In genomic region chr13:29806871-29807270, GRCm38 (mm10) we compare ENCODE assay signal across 23 mouse cellular contexts. TPM values are rescaled to one million over a fixed set of nuclear protein-coding genes. Genes with fewer than 3 reads are reported as not detected.
DNase-seq lines count a peak whose midpoint lies in the region; ATAC-seq lines count a peak whose summit lies in the region.
"Had no signal": no experiment of that assay in that cellular context is flagged by ENCODE, and none has a peak within 500 bp of the region (broad histone marks: within the 10 kb centered on the region; RNA-seq: fewer than 3 reads in every experiment).

No protein-coding gene starts in this region.

- no peak overlapping the region for H3K4me3 ChIP-seq in forebrain, embryonic 14.5 days (ENCODE audit: low read depth, low read length)
- no peak overlapping the region for H3K4me3 ChIP-seq in forebrain, embryonic 12.5 days (replicated peaks)
- H3K4me3 ChIP-seq: embryonic facial prominence, embryonic 12.5 days; erythroblast, embryonic 14.5 days; hindbrain, embryonic 12.5 days; left cerebral cortex, adult 2 months; liver, embryonic 13.5 days had no signal

- no peak for ATAC-seq in forebrain, embryonic 14.5 days
- no peak for ATAC-seq in forebrain, embryonic 12.5 days (ENCODE audit: low FRiP score)
- ATAC-seq: forebrain, embryonic 16.5 days had no signal

- DNase-seq in forebrain, embryonic 14.5 days (ENCODE audit: low spot score), result peak; percentile 47
- DNase-seq in cerebellum, adult 11 months, result peak; percentile 31
- peak; percentile 69 for DNase-seq in cerebellum, adult 9-11 months
- no peak for DNase-seq in spleen, adult 12 weeks (ENCODE audit: low spot score)
- DNase-seq in embryo, embryonic 9.5 days (ENCODE audit: extremely low spot score), result no peak
- no peak for DNase-seq in ovary, postnatal 36 days (ENCODE audit: low spot score)
- DNase-seq: adrenal gland, adult 2 months; gastrocnemius, postnatal 10 days; heart, postnatal 14 days; kidney, adult 18-20 months; liver, embryonic 13.5 days; lung, adult 2 months; lung, postnatal 14 days; thymus, postnatal 25 days had no signal

- no peaks in the 10 kb centered on the region for H3K27me3 ChIP-seq in forebrain, embryonic 14.5 days (replicated peaks; ENCODE audit: control insufficient read depth, insufficient read depth, low read length)
- no peaks in the 10 kb centered on the region for H3K27me3 ChIP-seq in forebrain, embryonic 12.5 days
- H3K27me3 ChIP-seq: embryonic facial prominence, embryonic 12.5 days; hindbrain, embryonic 12.5 days; liver, embryonic 13.5 days had no signal

- H3K27ac ChIP-seq in forebrain, embryonic 14.5 days (ENCODE audit: low read depth, low read length), result no peak overlapping the region
- no peak overlapping the region for H3K27ac ChIP-seq in forebrain, embryonic 12.5 days
- H3K27ac ChIP-seq: embryonic facial prominence, embryonic 12.5 days; hindbrain, embryonic 12.5 days; kidney, postnatal 0 days; left cerebral cortex, adult 2 months; liver, embryonic 13.5 days had no signal

- H3K36me3 ChIP-seq in forebrain, embryonic 14.5 days (ENCODE audit: control insufficient read depth, insufficient read depth, low read length), result no peaks in the 10 kb centered on the region
- H3K36me3 ChIP-seq in forebrain, embryonic 12.5 days (replicated peaks), result no peaks in the 10 kb centered on the region
- H3K36me3 ChIP-seq: embryonic facial prominence, embryonic 12.5 days; hindbrain, embryonic 12.5 days; liver, embryonic 13.5 days had no signal

- H3K9ac ChIP-seq in forebrain, embryonic 14.5 days (ENCODE audit: low read length), result no peak overlapping the region
- no peak overlapping the region for H3K9ac ChIP-seq in forebrain, embryonic 12.5 days
- H3K9ac ChIP-seq: embryonic facial prominence, embryonic 12.5 days; hindbrain, embryonic 12.5 days; liver, embryonic 13.5 days had no signal

- H3K4me1 ChIP-seq in forebrain, embryonic 14.5 days (ENCODE audit: control insufficient read depth, insufficient read depth, low read length), result peaks cover 11% of the 10 kb centered on the region
- H3K4me1 ChIP-seq in forebrain, embryonic 12.5 days, result peaks cover 6% of the 10 kb centered on the region
- H3K4me1 ChIP-seq: embryonic facial prominence, embryonic 12.5 days; hindbrain, embryonic 12.5 days had no signal

- no peaks in the 10 kb centered on the region for H3K9me3 ChIP-seq in forebrain, embryonic 14.5 days (replicated peaks; ENCODE audit: control insufficient read depth, low read length)
- H3K9me3 ChIP-seq in forebrain, embryonic 12.5 days, result no peaks in the 10 kb centered on the region
- H3K9me3 ChIP-seq: embryonic facial prominence, embryonic 12.5 days; hindbrain, embryonic 12.5 days; liver, embryonic 13.5 days had no signal

- WGBS in forebrain, embryonic 14.5 days, result 24% methylated on average over 4 of the region's 4 CpGs
- WGBS in forebrain, embryonic 12.5 days, result 46% methylated on average over 4 of the region's 4 CpGs

- no peak overlapping the region for H3K4me2 ChIP-seq in forebrain, embryonic 14.5 days (ENCODE audit: low read length)
- no peak overlapping the region for H3K4me2 ChIP-seq in forebrain, embryonic 12.5 days
- H3K4me2 ChIP-seq: embryonic facial prominence, embryonic 12.5 days; heart, embryonic 11.5 days; hindbrain, embryonic 12.5 days; liver, embryonic 13.5 days; midbrain, embryonic 11.5 days had no signal

RNA-seq across cellular contexts. Expression of gene Cdkal1, which starts 48.6 kb away (rescaled TPM):
- polyA plus RNA-seq in forebrain, embryonic 14.5 days (2014; fragmentation: Nextera tagmentation; extraction: Ambion mirVana), result 23.9 and 32.1 TPM in 2 replicates
- 33.9 and 37.2 TPM in 2 replicates for polyA plus RNA-seq in forebrain, embryonic 12.5 days (2016; fragmentation: Nextera tagmentation; extraction: Ambion mirVana)

Comparison
In these comparisons a context has a peak if more than half of its experiments do, and no peak if none do; other contexts are left out.
1. DNase-seq: peak in forebrain, embryonic 14.5 days (single experiment), cerebellum, adult 11 months (single experiment) and cerebellum, adult 9-11 months (single experiment); none in spleen, adult 12 weeks (single experiment), embryo, embryonic 9.5 days (single experiment) and ovary, postnatal 36 days (single experiment).